Mouse (Mus musculus) stomach, postnatal 0 days (tissue): ENCODE data around the gene 9130213A22Rik.

ENCODE experiments used
- CTCF ChIP-seq: IDR thresholded peaks from 2 replicates; pipeline ENCODE4 v1.5.1; 2016; ENCODE audit warnings: antibody characterized with exemption, low read depth, mild to moderate bottlenecking, moderate library complexity
- EP300 ChIP-seq: optimal IDR thresholded peaks from 2 replicates; pipeline ENCODE3; 2016; ENCODE audit warnings: antibody characterized with exemption

DNA sequence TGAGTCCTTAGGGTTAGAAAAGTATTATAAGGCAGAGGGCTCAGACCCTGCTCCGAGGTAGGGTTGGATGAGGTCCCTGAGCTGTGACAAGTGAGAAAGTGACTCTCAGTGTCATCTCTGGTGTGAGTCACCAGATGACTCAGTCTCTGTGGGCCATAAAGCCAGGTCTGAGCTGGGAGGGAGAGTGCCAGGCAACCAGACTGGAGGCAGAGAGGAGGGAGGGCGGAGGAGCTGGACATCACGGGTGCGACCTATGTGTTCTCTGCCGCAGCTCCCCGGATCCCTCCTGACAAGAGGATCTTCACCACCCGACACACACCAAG lies 20.0 kb downstream of the 9130213A22Rik start:
- TF ChIP-seq EP300 (no peak), CTCF (no peak)
